Mouse (Mus musculus) lung, postnatal 14 days (tissue): Measurements from ENCODE around the gene Dusp2.
"Not testable (repeated sequence)": the region's sequence is repeated elsewhere in the genome, so short reads cannot be mapped to it uniquely, and the experiment has no call there.

Experiments
- DNase-seq: peaks from one replicate; pipeline ENCODE4 v3.0.0; 2021

Gene Dusp2

DNA sequence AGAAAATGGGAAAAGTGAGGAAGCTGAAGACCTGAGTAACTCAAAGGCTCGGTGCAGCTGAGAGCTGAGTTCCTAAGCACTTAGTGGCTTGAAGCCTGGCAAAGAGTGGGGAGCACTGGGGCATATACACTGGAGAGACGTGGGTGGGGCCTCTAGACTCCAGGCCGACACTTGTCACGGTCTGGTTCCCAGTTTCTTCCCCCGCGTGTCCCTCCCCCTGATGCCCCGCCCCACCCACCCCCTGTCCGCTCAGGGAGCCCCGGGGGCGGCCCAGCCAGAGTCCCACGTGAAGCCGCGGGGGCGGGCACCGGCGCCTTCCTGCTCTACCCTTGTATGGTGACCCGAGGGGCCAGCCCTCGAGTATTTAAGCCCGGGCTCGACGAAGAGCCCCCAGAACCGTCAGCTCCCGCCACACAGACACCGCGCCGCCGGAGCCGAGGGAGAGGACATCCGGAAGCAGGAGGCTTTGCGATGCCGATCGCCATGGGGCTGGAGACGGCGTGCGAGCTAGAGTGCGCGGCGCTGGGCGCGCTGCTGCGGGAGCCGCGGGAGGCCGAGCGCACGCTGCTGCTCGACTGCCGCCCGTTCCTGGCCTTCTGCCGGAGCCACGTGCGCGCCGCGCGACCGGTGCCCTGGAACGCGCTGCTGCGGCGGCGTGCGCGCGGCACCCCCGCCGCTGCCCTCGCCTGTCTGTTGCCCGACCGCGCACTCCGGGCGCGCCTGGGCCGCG, at the start of gene Dusp2:
Gene Dusp2 (plus strand): TSS at position 393 of the 730 bp plus-strand sequence.
- DNase-seq: peak; percentile 79

DNA sequence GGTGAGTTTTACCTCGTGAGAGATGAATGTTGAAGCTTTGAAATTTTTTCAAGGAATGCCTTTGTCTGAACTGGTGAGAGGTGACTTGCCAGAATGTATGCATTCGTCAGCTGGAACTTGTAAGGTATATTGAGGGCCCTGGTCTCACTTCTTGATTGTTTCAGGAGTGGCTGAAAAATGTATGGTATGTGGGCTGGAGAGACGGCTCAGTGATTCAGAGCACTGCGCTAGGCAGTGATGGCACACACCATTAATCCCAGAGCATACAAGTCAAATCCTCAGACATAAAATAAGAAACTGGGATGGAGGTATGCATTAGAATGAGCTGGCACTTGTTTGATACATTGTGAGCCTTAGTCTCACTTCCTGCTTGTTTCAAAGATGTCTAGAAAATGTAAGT, 43.7 kb upstream of the Dusp2 start:
- DNase-seq: no peak

DNA sequence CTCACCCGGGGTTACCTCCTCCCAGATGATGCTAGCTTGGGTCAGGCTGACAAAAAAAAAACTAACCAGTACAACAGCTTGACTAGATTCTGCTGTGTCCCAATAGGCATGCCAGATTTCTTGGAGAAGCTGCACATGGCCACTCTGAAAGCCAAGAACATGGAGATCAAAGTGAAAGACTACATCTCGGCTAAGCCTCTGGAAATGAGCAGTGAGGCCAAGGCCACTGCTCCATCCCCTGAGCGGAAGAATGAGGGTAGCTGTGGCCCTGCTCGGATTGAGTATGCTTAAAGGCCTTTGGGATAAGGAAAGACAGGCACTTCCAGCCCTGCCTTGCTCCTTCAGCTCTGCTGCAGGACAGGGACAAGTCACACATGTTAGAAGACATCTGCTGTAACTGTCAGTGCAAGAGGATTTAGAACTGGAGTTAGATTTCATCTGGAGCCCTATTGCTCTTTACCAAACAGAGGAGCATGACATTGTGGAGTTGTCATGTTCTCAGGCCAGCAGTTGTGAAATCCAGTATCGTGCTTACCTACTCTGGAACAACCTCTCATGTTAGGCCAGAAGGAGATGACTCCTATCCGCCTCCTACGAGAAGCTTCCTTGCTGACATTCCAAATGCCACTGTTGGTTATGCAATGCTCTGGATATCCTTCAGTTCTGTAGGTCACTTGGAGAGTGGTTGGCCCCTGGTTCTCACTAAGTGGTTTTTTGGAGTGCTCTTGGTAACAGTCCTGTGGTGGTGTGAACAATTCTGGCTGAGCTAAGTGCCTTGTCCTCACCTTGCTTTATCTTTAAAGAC, 38.8 kb upstream of the Dusp2 start:
- DNase-seq: no peak

DNA sequence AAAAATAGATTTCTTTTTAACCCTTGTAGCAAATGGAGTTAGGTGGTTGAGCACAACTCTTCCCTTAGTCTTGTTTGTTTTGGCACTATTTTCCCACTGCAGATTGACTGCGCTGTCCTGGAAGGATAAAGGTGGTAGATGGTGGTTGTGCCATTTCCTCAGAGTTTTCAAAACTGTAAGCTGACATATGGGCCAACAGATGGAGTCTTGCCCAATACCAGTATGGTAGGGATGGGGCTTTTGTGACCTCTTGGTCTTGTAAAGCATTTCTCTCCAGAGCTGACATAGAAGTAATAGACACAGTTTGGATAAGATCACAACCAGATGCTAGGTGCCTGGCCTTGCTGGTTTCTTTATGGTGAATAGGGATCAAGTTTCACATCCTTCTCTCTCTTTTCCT, 37.9 kb upstream of the Dusp2 start:
- DNase-seq: no peak

DNA sequence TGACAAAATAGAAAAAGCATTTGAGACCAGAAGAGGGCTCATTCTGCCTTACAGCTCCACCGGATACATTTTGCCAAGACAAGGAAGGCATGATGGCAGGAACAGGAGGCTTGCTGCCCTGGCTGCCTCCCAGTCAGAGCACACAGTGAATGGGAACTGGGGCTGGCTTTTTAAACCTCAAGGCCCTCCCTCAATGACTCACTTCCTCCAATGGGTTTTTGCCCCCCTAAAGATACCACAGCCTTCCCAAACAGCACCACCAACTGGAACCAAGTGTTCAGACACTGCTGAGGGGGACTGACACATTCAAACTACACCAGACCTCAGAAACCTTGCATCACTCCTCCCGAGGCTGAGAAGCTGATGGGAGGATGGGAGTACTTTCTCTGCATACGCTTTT, 35.3 kb upstream of the Dusp2 start:
- DNase-seq: no peak

DNA sequence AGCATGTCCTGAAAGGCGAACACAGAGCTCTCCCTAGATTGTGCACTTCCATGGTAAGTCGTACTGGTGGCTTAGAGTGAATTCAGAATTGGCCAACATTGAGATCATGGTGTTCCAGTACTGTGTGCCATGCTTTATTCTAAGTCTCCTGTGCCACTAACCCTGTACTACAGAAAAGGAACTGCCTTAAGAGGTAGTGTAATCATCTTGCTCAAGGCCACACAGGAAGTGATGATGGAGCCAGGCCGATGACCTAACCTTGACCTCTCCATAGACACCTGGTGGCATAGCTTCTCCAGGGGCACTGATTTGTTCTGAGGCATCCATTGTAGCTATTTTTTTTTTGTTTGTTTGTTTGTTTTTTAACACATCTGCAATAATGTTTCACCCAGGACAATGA, 34.1 kb upstream of the Dusp2 start:
- DNase-seq: no peak

DNA sequence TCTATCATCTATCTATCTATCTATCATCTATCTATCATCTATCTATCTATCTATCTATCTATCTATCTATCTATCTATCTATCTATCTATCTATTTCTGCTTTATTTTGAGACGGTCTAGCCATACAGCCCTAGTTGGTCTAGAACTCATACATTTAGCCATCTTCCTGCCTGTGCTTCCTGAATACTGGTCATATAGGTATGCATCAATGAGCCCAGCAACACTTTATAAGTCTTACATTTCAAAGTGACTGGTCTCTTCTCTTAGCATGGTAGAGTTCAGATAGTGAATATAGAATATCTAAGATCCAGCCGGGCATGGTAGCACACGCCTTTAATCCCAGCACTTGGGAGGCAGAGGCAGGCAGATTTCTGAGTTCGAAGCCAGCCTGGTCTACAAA, 31.8 kb upstream of the Dusp2 start:
- DNase-seq: not testable (repeated sequence)

DNA sequence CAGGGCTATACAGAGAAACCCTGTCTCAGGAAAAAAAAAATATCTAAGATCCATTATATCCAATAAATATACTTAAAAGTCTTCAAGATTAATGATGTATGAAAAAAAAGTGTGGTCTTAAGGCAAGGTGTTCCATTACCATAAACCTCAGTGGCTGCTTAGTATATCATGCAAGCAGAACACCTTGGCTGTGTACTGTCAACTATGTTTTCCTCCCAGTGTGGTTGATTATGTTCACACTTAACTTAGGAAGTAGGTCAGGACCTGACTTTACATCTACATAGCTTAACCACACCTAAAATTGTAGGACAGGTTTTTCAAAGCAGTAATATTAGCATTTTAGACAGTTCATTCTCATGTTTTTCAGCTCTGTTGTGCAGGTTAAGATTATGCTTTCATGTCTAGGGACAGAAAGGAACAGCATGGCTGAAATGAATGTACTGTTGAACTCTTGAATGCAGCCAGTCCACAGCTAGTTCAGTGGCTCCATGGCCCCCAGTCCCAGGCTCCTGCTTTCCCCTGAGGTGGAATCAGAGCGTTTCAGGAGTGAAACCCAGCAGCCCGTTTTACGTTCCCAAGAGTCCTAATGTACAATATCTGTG, 31.2 kb upstream of the Dusp2 start:
- DNase-seq: no peak

DNA sequence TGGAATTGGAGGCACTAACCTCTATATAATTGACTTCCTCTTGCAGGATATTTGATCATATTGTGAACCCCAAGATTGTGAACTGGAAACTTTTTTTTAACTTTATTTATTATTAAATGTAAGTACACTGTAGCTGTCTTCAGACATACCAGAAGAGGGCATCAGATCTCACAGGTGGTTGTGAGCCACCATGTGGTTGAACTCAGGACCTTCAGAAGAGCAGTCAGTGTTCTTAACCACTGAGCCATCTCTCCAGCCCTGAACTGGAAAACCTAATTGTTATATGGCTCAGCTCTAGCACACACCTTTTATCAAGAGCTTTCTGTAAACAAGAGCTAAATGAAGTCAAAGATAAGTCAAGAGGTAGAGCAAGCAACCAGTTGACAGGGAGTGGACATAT, 29.8 kb upstream of the Dusp2 start:
- no peak for DNase-seq

DNA sequence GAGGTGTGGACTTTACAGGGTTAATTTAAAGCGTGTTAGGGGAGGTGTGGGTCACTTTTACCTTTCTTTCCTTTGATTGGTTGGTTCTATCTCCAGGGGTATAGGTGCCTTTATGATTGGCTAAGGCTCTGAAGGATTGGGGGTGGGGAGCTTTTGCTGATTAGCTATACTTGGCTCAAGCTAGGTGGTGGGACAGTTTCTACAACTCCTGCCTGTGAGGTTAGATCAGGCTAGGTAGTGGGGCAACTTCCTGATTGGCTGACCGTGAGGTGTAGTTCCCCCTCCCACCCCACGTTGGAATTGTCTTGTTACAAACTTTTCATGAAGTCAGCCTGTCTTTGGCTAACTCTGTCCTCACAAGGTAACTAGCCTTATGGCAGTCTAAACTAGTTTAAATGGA, 28.8 kb upstream of the Dusp2 start:
- DNase-seq: no peak

DNA sequence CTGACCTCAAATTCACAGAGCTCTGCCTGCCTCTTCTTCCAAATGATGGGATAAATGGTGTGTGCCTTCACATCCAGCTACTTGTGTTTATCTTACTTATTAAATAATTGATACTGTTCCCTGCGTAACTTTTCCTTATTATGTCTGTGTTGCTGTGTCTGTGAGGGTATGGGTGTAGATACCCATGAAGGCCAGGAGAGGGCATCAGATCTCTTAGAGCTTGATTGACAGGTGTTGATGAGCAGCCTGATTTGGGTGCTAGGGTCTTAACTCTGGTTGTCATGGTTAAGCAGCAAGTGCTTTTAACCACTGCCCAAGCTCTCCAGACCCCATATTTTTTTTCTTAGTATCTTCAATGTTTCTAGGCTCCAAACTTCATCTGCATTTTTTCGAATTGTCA, 27.3 kb upstream of the Dusp2 start:
- no peak for DNase-seq

DNA sequence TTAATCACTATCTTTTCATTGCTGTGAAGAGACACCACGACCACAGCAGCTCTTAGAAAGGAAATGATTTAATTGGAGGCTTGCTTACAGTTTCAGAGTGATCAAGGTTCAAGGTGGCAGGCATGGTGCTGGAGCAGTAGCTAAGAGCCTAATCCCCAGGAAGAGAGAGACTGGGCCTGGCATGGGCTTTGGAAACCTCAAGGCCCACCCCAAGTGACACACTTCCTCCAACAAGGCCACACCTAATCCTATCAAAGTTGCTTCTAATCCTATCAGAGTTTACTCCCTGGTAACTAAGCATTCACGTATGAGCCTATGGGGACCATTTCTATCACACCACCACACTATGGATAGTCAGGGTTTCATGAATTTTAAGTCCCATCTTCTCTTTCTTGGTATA, 25.7 kb upstream of the Dusp2 start:
- no peak for DNase-seq

DNA sequence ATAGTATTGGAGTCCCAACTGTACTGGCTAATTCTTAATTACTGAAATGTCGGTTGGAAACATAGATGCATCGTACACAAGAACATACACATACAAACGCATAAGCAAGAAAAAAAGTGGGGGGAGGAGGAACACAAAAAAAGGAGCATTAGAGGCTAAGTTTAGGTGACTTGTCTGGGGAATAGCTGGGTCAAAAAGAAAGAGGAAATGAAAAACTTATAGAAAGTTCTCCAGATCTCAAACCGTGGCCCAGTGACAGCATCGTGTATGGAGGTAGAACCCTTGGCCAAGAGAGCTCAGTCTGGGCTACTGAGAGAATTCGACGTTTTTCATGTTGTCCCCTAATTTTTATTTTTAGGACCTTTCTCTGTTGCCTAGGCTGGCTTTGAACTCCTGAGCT, 25.3 kb upstream of the Dusp2 start:
- no peak for DNase-seq

DNA sequence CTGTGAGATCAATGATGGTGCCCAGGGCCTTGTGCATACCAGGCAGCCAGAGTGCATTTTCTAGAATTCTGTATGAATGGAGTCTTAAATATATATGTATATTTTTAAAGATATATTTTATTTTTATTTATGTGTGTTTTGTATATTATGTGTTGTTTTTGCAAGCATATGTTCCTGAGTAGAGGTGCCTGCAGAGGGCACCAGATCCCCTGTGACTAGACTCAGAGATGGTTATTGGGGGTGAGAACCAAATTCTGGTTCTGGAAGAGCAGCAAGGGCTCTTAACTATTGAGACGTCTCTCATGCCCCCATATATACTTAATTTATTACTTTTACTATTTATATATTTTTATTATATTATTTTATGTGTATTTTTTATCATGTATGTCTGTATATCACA, 24.8 kb upstream of the Dusp2 start:
- no peak for DNase-seq

DNA sequence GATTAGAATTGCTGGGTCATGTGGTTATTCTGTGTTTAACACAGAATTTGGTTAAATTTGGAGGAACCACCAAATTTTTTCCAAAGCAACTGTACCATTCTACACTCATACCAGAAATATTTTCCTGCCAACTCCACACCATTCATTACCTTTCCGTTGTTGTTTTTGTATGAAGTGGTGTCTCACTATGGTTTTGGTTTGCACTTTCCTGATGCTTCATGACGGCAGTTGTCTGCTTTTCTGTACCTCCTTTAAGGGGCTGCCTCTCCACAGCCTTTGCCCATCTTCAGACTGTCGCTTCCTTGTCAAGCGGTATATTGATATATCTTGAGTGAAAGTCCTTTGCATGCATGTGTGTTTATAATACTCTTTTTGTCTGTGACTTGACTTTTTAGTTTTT, 23.2 kb upstream of the Dusp2 start:
- DNase-seq: no peak

DNA sequence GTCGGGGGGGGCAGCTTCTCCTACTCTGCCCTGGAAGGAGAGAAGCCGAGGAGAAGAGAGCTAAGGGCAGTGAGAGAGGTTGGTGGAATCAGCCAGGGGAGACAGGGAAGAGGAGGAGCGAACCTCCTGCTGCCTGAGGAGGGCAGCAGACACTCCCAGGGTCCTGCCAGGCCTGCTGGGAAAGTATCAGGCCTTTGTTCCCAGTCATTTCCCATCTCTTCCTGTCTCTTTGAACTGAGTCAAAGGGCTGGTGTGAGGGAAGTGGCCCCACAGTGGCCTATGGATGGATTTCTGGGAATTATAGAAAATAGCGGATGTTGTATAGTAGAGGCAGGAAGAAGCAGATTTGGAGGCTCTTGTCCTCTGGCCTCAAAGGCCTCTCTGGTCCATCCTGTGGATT, 22.1 kb upstream of the Dusp2 start:
- DNase-seq: no peak

DNA sequence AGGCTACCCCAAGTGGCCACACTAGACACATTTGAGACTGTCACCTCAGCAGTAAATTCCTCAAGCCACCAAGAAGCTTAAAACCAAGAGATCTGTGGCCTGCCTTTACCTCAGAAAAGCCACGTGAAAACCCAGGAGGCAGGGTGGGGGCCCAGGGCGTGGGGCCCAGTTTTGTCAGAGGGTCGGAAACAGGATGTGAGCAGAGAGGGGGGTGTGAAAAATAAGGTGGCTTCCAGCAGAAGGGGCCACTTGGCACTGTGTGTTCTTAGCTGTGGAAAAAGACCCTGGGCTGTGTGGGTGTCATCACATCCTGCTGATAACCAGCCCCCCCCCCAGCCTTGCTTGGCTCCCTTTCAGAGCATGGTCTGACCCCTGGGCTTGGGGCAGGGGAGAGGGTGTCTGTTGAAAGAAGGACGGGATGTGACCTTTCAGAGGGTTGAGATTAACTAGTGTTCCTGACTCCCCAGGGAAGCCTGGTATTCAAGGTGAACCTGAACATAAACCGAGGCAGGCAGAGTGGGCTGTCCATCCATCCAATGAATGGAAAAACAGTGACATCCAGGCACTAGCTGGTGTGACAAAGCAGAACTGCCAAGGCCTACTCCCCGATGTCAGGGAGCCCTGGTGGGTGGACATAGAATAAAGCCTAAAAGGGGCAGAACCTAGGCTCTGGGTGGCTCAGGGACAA, 21.3 kb upstream of the Dusp2 start:
- no peak for DNase-seq

DNA sequence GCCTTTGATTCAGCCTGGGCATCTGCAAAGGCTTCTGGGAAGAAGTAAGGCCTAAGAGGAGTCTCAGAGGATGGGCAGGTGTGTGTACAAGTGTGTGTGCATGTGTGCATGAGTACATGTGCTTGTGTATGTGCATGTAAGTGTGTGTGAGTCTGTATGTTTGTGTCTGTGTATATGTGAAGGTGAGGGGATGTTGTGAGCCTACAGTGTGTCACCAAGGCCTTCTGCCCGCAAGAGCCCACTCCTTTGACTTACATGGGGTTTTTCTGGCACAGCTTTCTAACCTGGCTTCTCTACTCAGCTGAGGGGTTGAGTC, 20.8 kb upstream of the Dusp2 start:
- DNase-seq: no peak

DNA sequence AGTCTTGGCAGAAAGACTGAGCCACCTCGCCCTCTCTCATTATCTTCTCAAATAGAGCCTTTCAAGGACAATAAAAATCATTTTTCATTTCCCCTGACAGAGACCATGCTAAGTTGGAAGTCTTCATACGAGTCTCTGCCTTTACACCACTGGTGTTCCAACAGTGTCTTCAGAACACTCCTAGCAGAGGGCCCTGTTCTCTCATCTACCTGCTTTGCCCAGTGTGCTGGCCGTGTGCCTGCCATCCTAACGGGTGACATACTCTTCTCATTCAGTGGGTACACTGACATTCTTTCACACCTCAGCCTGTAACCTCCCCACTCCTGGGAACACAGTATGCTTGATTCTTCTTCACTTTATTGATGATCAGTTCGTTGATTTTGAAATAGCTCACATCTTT, 19.5 kb upstream of the Dusp2 start:
- DNase-seq: no peak

DNA sequence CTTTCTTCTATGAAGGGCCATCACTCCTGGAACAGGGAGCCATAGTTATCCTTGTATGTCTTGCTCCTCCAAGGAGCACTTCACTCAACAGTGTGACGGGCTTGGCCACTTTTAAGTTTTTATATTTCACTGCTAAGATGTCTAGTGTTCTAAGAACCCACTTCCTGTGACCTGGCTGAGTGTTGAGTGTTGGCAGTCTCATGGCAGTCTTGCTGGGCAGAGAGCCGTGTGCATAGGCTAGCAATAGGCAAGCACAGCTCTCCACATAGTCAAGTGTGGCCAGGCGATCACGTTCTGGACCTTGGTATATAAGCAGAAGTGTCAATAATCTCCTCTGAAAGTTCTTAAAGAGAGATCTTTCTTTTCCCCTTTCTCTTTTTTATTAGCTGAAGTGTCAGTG, 17.8 kb upstream of the Dusp2 start:
- DNase-seq: no peak

DNA sequence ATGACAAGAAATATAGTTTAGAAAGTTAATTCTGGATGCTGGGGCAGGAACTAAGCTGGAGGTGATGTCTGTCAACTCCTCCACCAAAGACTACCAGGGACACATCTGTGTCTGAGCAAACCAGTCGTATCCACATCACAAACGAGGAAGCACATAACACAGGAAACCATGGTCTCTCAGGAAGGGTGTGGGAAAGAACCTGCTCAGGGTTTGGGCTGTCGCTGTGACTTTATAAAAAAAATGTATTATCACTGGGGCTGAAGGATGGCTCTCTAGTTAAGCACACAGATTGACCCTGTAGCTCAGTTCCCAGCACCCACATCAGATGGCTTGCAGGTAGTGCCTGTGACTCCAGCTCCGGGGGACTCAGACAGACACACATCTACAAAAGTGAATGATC, 16.9 kb upstream of the Dusp2 start:
- no peak for DNase-seq

DNA sequence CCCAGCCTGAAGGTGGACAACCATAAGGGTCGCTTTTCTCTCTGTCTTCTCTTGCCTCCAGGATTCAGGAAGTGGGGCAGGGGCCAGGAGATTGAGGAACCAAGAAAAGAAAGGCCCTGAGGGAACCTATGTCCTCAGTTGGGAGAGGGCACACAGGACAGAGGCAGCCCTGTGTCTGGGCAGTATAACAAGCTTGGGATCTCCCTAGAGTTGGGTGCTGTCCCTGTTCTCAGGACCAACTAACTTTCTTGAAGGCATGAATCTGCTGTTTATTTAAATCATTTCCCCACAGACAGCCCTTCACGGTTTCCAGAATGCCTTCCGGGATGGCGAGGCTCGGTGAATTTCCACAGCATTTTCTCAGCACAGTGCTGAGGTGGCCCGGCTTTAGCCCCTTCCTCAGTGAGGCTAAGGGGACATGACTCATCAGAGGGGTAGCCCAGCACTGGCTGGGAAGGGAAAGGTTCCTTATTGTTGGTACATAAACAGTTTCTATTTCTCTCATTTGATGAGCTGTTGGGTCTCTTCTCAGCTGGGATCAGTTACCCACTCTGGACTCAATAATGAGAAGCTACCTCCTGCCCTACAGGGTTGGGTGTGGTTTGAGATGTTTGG, 13.2 kb upstream of the Dusp2 start:
- DNase-seq: no peak

DNA sequence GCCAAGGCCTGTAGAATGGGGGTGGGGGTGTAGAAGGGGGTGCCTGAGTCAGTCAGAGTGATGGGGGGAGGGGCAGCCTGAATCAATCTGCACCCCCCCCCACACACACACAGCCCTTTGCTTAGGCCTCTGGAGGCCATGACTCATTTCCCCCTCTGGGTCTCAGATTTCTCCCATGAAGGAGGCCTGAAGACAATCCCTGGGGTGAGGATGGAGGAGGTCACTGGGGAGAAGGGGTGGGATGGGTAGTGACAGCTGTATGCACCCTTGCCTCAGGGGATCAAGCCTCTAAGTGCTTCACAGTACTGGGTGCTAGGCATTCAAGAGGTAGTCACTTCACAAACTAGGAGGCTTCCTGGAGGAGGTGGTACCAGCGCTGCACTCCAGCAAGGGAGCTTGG, 12.3 kb upstream of the Dusp2 start:
- no peak for DNase-seq
